Mouse (Mus musculus) frontal cortex, postnatal 14 days (tissue): ENCODE results near the gene Rps6kb1.

Experiments used
- DNase-seq, 2 experiments: peaks; one replicate each; pipeline ENCODE4 v3.0.0; 2022; ENCODE audit warnings: low spot score in 2 of 2

The Rps6kb1 gene

GRCm38 (mm10) chr11:86580319-86581113 lies 35.9 kb upstream of the Rps6kb1 start:
- DNase-seq: no peak

DNA sequence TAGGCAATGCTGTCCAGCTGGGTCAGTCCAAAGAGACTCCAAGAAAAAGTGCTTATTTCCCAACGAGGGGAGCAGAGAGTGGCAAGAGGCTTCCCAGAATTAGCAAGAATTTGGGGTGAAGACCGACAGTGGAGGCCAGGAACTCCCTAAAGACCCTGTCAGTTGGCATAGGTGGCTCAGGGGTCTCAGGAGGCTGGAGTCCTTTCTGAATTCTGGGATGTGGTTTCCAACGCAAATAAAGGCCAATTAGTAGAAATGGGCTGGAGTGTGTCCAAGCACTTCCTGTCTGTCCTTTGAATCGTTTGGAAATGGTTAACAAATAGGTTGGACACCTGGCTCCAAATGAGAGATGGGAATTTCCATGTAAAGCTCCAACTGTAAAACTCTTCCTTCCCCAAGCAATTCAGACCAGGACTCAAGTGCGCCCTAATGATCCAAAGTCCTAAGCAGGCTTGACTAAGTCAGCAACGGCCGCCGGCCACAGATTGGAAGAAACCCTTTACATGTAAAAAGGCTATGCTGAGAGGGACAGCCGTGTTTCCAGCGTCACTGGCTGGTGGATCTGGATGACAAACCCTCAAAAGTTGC lies 35.2 kb upstream of the Rps6kb1 start:
- DNase-seq: no peak

DNA sequence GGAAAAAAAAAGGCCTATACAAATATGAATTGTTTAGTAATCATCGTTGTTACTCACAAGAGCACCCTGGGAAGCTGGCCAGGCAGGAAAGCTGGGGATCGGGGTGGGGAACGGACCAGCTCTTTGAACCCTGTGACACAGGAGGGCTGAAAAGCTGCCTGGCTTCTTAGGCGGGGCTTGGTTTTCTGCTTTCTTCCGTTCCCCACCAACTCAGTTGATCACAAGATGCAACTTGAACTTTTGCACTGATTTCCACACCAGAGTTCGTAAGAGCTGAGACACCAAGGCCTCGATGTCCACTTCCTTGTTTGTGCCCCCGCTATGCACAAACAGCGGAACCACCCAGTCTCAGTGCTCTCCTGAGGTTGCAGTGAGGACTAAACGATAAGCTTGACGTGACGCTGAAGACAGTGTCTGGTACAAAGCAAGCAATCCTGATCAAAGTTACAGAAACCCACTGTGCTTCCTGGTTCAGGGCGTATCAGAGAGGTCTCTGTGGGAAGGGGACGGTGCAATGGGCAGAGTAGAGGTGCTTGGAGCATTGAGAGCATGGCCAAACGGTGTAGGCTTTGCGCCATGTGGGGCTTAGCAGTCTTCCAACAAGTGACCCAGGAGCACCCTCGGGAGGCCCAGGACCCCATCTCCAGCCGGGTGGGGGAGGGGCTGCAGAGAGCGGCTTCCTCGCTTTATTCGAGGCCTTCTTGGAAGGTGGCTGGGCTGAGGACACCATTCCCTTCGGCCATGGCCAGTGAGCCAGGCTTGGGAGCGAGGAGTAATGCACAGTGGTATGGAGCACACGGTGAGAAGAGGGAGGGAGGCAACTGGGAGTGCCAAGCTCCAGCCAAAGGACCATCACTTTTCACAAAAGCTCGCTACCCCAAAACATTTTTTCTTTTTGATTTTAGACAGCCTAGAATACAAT lies 34.5 kb upstream of the Rps6kb1 start:
- DNase-seq: no peak

DNA sequence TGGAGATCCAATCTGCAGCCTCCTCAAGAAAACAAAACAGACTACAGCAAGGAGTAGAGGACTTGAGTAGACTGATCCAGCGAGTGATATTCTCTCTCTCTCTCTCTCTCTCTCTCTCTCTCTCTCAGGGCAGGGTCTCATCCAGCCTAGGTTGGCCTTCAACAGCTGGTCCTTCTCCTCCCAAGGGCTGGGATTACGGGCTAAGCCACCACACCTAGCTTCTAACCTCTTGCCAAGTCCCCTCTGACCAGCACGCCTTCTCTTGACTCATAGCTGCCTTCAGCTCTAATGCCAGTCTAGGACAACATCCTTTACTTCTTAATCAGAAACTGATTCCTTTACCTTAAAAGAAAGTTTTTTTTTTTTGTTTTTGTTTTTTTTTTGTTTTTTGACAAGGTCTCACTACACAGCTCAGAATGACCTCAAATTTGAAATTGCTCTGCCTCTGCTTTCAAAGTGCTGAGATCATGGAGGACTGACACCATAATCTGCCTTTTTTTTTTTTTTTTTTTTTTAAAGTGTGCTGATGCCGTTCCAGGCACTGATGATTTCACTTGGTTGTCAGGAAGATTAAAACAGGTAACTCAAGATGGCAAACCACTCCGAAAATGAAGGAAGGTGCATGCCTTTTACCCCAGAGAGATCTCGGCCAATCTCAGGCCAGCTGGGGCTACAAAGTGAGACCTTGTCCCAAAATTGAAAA lies 33.7 kb upstream of the Rps6kb1 start:
- no peak for DNase-seq

DNA sequence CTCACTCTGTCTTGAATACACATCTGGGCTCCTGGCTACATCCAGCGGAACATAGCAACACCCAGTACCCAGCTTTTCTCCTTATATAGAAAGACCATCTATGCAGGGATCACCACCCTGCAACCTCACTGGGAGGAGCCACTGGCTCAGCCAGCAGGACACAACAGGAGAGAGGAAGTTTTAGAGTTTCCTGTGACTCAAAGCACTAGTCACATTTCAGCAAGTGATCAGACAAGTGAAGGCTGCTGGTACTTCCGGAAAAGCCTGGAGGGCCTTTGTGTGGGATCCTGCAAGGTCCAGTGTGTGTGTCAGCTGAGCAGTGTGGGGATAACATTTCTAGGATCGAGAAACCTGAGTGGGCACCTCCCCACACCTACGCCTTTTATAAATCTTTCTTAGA lies 32.6 kb upstream of the Rps6kb1 start:
- no peak for DNase-seq

- DNase-seq: no peak
These were observed 31.2 kb upstream of the Rps6kb1 start for GRCm38 (mm10) chr11:86575632-86576378.

GRCm38 (mm10) chr11:86574408-86574807 lies 29.8 kb upstream of the Rps6kb1 start:
- DNase-seq: no peak

DNA sequence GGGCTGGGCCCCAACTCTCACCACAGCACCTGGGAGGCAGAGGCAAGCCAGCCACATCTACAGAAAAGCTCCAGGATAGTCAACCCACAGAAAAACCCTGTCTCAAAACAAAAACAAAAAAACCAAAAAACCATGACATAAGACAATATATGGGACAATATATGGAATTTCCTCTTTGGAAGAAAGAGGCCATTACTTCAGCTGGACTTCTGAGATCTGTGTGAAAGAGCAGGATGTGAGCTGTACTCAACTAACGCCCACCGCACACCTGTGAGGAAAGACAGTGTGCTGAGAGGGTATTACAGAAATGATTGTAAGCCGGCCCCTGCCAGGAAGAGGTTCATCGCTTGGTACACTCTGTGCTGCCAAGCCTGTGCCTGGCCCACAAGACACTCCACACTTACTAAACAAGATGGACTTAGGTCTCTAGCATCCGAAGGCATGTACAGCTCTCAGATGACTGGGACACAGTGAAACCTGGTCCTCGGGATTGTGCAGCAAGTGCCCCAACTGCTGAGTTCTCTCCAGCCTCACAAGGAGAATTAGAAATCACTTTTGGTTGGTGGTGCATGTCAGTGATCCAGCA lies 29.1 kb upstream of the Rps6kb1 start:
- no peak for DNase-seq

DNA sequence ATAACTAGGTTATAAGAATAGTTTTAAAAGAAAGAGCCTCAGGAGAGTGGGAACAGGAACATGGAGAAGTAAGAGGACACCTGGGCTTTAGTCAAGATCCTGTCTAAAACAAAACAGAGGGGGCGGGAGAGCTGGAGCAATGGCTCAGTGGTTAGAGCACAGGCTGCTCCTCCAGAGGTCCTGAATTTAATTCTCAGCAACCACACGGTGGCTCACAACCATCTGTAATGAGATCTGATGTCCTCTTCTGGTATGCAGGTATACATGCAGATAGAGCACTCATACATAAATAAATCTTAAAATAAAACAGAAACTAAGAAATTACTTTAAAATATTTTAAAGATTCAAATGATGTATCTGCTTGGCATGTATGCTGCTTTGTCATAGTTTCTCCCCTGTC lies 28.0 kb upstream of the Rps6kb1 start:
- no peak for DNase-seq

DNA sequence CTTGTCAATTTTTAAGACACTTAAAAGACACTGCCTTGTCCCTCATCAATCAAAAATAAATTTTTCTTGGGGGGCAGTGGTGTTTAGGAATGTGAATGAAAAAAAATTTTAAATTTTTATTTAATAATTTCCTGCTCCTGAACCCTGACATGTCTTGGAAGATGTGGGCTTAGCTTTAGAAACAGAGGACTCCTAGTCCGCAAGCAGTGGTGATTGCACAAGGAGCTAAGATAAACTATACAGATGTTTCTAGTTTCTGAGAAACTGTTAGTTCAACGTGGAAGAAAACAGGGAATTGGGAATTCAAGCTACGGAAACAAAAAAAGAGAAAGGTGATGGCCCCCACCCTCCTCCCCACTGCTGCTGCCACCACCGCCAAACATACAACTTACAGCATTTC lies 27.3 kb upstream of the Rps6kb1 start:
- no peak for DNase-seq

DNA sequence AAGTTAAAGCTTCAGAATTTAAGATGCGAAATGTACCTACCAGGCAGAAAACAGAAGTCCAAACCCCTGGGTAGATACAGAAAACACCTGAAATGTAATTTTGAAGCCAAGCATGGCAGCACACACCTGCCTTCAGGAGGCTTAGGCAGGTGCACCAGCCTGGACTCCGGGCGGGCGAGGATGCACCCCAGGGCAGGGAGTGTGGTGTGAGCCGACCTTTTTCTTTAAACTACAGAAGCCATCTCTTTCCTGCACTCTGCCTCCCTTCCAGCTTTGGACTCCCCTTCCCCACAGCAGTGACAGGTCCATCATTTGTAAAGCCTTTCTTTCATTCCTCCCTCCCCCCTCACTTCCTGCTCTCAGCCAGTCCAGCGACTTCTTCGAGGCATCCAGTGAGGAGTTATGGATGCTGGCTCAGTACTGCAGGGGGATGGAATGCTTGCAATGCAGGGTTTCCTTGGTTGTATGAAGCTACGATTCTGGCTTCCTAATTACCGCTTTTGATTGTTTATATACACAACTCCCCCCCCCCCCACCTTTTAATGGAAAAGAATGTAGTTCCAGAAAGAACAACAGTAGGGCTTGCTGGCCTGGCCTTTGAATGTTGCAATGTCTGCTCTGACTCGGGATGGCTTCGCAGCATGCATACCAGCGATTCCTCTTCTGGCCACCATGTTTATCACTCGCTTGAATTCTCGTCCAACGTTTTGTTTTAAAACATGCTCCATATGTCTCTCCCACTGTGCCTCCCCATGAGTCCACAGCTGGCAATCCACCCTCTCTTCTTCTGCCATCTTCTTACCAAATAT lies 26.6 kb upstream of the Rps6kb1 start:
- no peak for DNase-seq

DNA sequence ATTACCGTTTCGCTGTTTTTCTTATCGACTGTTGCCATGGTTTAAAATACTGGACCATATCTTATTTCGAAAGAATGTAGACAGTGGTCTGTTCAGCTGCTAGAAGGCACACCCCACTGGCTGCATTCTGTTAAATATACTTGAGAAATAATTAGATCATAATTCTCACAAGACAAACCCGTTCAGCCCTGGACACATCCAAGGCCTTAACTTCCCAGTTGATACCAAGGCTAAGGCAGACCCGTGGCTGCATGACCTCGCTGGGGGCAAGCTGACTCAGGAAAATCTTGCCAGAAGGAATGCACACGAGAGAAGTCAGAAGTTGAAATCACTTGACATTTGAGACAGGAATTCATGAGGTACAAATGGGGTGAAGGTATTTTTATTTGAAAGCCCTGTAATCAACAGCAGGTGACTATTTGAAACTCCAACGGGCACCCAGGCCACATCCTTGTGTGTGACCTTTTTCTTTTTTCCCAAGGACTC lies 25.7 kb upstream of the Rps6kb1 start:
- no peak for DNase-seq

GRCm38 (mm10) chr11:86568425-86568824 lies 23.8 kb upstream of the Rps6kb1 start:
- no peak for DNase-seq

- no peak for DNase-seq
These were observed 13.7 kb upstream of the Rps6kb1 start for GRCm38 (mm10) chr11:86558258-86558657.

GRCm38 (mm10) chr11:86553525-86553924 lies 8.9 kb upstream of the Rps6kb1 start:
- no peak for DNase-seq

DNA sequence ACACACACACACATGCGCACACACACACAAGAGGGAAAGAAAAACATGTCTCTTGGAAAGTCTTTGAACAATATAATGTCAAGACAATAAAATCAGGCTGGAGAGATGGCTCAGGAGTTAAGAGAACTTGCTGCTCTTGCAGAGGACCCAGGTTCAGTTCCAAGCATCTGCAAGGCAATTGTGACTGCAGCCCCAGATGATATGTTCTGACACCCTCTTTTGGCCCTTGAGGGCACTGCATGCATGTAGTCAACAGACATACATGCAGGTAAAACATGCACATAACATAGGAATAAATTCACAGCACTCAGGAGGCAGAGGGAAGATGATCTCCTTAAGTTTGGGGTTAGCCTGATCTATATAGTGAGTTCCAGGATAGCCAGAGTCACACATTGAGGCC lies 2.8 kb upstream of the Rps6kb1 start:
- DNase-seq: no peak

GRCm38 (mm10) chr11:86545556-86545955 lies 951 bp upstream of the Rps6kb1 start:
- no peak for DNase-seq

DNA sequence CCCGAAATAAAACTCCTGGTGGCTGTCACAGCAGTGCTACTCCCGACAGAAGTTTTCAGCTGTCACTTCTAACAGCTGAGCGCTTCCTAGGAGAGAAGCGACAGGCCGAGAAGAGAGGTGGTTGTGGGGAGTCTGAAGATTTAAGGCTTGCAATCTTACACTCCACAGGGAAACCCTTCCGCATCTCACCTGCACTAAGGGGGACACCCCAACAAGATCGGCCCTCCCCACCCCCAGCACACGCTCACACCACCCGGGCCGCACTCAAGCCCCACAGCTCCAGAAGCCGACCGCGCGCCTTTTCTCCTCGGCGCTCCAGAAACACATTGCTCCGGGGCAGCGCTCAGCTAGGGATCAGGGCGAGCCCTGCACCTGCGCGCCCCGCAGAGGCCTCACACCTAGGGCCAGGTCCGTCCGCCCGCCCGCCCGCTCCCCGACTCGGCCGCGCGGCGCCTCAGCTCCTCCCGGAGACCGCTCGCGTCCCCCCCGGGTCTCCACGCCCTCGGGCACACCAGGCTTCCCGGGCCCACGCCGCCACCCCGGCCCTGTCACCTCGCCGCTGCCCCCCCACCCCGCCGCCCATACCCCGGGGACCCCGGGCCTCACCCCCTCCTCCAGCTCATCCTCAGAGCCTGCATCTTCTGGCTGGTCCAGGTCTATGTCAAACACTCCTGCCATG lies 506 bp downstream of the Rps6kb1 start:
- peak; percentile 8 to 11 for DNase-seq

- DNase-seq: no peak
These were observed 1.8 kb downstream of the Rps6kb1 start for GRCm38 (mm10) chr11:86542851-86543250.
